Mouse (Mus musculus) embryo, embryonic 10.5 days (tissue): ENCODE measurements at regions not wholly inside any gene's neighbourhood (a gene's known extent, or its start where the extent isn't known, plus 50 kb on each side); places are given as distances from the start of the nearest gene placed in this dataset.

Experiments used
- DNase-seq: peaks from one replicate; pipeline ENCODE4 v3.0.0-alpha.2; 2015; ENCODE audit warnings: low spot score

GRCm38 (mm10) chr12:35640911-35641345 is 106.1 kb upstream of the Ahr start:
- DNase-seq, result no peak

GRCm38 (mm10) chr12:35623484-35623883 is 88.6 kb upstream of the Ahr start:
- no peak for DNase-seq

GRCm38 (mm10) chr12:35614885-35615284 is 80.0 kb upstream of the Ahr start:
- no peak for DNase-seq

GRCm38 (mm10) chr12:35607652-35608051 is 72.8 kb upstream of the Ahr start:
- no peak for DNase-seq

- DNase-seq, result no peak
Observed at GRCm38 (mm10) chr12:35603742-35604141, 68.9 kb upstream of the Ahr start.

- DNase-seq, result no peak
Observed at GRCm38 (mm10) chr12:35602589-35602988, 67.8 kb upstream of the Ahr start.

- no peak for DNase-seq
Observed at GRCm38 (mm10) chr12:35598298-35598697, 63.5 kb upstream of the Ahr start.

GRCm38 (mm10) chr12:35592866-35593265 is 58.0 kb upstream of the Ahr start:
- DNase-seq, result no peak
